Mouse (Mus musculus) midbrain, embryonic 12.5 days (tissue): ENCODE measurements at regions not wholly inside any gene's neighbourhood (a gene's known extent, or its start where the extent isn't known, plus 50 kb on each side); places are given as distances from the start of the nearest gene placed in this dataset.

Source experiments
- ATAC-seq: fragments of 200-750 bp; cut with Nextera tagmentation; 2 replicates; pipeline ENCODE4 v1.8.0; 2017; ENCODE audit warnings: low read depth, moderate TSS enrichment, moderate library complexity; ENCODE audit not compliant: low FRiP score
- H3K27ac ChIP-seq: fragments of 300-500 bp; sonication (generic); replicated peaks from 2 replicates; pipeline ENCODE4 v1.5.1; 2016; ENCODE audit warnings: mild to moderate bottlenecking
- H3K27me3 ChIP-seq: fragments of 300-500 bp; sonication (generic); 2 replicates; pipeline ENCODE4 v1.6.1; 2016; ENCODE audit warnings: mild to moderate bottlenecking
- H3K36me3 ChIP-seq: fragments of 300-500 bp; sonication (generic); 2 replicates; pipeline ENCODE4 v1.6.1; 2016
- H3K4me1 ChIP-seq: fragments of 300-500 bp; sonication (generic); 2 replicates; pipeline ENCODE4 v1.6.1; 2016
- H3K4me2 ChIP-seq: fragments of 300-500 bp; sonication (generic); replicated peaks from 2 replicates; pipeline ENCODE4 v1.6.1; 2016; ENCODE audit warnings: mild to moderate bottlenecking, moderate library complexity
- H3K4me3 ChIP-seq: fragments of 300-500 bp; sonication (generic); 2 replicates; pipeline ENCODE4 v1.5.1; 2016; ENCODE audit warnings: mild to moderate bottlenecking
- H3K9ac ChIP-seq: fragments of 300-500 bp; sonication (generic); replicated peaks from 2 replicates; pipeline ENCODE4 v1.6.1; 2016; ENCODE audit warnings: mild to moderate bottlenecking, moderate library complexity
- H3K9me3 ChIP-seq: fragments of 300-500 bp; sonication (generic); 2 replicates; pipeline ENCODE4 v1.6.1; 2016; ENCODE audit warnings: mild to moderate bottlenecking
- WGBS: fragments of 180-500 bp; shearing (Covaris S2); methylation state at CpG from one replicate; pipeline ENCODE4 v1.1.7; 2016; 5-methylcytosine and 5-hydroxymethylcytosine counted together

- H3K4me2 ChIP-seq, result no peak overlapping the region
- no peak overlapping the region for H3K4me3 ChIP-seq
- H3K27ac ChIP-seq, result no peak overlapping the region
- no peaks in the 10 kb centered on the region for H3K27me3 ChIP-seq
- 87% methylated on average over 4 of the region's 4 CpGs for WGBS
- H3K36me3 ChIP-seq, result no peaks in the 10 kb centered on the region
- no peaks in the 10 kb centered on the region for H3K4me1 ChIP-seq
- no peak overlapping the region for H3K9ac ChIP-seq
- H3K9me3 ChIP-seq, result no peaks in the 10 kb centered on the region
- no peak for ATAC-seq
Measured at GRCm38 (mm10) chr7:95460889-95461288, 710.2 kb upstream of the Tenm4 start.

- Histone ChIP-seq H3K9me3 (no peaks in the 10 kb centered on the region), H3K4me2 (no peak overlapping the region), H3K9ac (no peak overlapping the region), H3K4me3 (no peak overlapping the region), H3K4me1 (no peaks in the 10 kb centered on the region), H3K27ac (no peak overlapping the region), H3K36me3 (no peaks in the 10 kb centered on the region), H3K27me3 (no peaks in the 10 kb centered on the region)
- whole genome bisulfite sequencing, result 90% methylated on average over 4 of the region's 4 CpGs
- no peak for ATAC-seq
Measured at GRCm38 (mm10) chr7:95465506-95465905, 705.5 kb upstream of the Tenm4 start.

GRCm38 (mm10) chr7:95467028-95467427 is 704.0 kb upstream of the Tenm4 start:
- H3K36me3 ChIP-seq, result no peaks in the 10 kb centered on the region
- H3K9ac ChIP-seq, result no peak overlapping the region
- no peaks in the 10 kb centered on the region for H3K9me3 ChIP-seq
- H3K27ac ChIP-seq, result no peak overlapping the region
- WGBS, result 38% methylated on average over 3 of the region's 3 CpGs
- H3K4me1 ChIP-seq, result no peaks in the 10 kb centered on the region
- H3K4me2 ChIP-seq, result no peak overlapping the region
- H3K4me3 ChIP-seq, result no peak overlapping the region
- no peak for ATAC-seq
- H3K27me3 ChIP-seq, result no peaks in the 10 kb centered on the region

GRCm38 (mm10) chr7:95473892-95474291 is 697.2 kb upstream of the Tenm4 start:
- H3K4me1 ChIP-seq, result no peaks in the 10 kb centered on the region
- H3K9ac ChIP-seq, result no peak overlapping the region
- H3K27ac ChIP-seq, result no peak overlapping the region
- H3K4me2 ChIP-seq, result no peak overlapping the region
- H3K4me3 ChIP-seq, result no peak overlapping the region
- H3K27me3 ChIP-seq, result no peaks in the 10 kb centered on the region
- H3K9me3 ChIP-seq, result no peaks in the 10 kb centered on the region
- WGBS, result 75% methylated on average over 4 of the region's 4 CpGs
- ATAC-seq, result no peak
- no peaks in the 10 kb centered on the region for H3K36me3 ChIP-seq

GRCm38 (mm10) chr7:95480121-95480726 is 690.8 kb upstream of the Tenm4 start:
- Histone ChIP-seq H3K4me3 (no peak overlapping the region), H3K36me3 (no peaks in the 10 kb centered on the region), H3K9me3 (no peaks in the 10 kb centered on the region), H3K27ac (no peak overlapping the region), H3K4me2 (no peak overlapping the region), H3K9ac (no peak overlapping the region), H3K4me1 (peaks cover 4% of the 10 kb centered on the region; the same call in 1 of the 2 replicates), H3K27me3 (no peaks in the 10 kb centered on the region)
- ATAC-seq, result peak; percentile 73; the same call in 1 of the 2 replicates
- 9% methylated on average over 5 of the region's 5 CpGs for WGBS

GRCm38 (mm10) chr7:95489666-95490065 is 681.4 kb upstream of the Tenm4 start:
- Histone ChIP-seq H3K4me3 (no peak overlapping the region), H3K9me3 (no peaks in the 10 kb centered on the region), H3K27ac (no peak overlapping the region), H3K36me3 (no peaks in the 10 kb centered on the region), H3K4me1 (no peaks in the 10 kb centered on the region), H3K4me2 (no peak overlapping the region), H3K9ac (no peak overlapping the region), H3K27me3 (no peaks in the 10 kb centered on the region)
- ATAC-seq, result peak; percentile 63
- 12% methylated on average over 4 of the region's 4 CpGs for WGBS

GRCm38 (mm10) chr7:95494793-95495192 is 676.3 kb upstream of the Tenm4 start:
- Histone ChIP-seq H3K9ac (no peak overlapping the region), H3K27ac (no peak overlapping the region), H3K4me1 (no peaks in the 10 kb centered on the region), H3K4me2 (no peak overlapping the region), H3K27me3 (no peaks in the 10 kb centered on the region), H3K36me3 (no peaks in the 10 kb centered on the region), H3K4me3 (no peak overlapping the region), H3K9me3 (no peaks in the 10 kb centered on the region)
- 81% methylated on average over 1 of the region's 1 CpGs for WGBS
- ATAC-seq, result no peak

GRCm38 (mm10) chr7:95502959-95503358 is 668.1 kb upstream of the Tenm4 start:
- Histone ChIP-seq H3K4me2 (no peak overlapping the region), H3K9ac (no peak overlapping the region), H3K4me1 (peaks cover 6% of the 10 kb centered on the region), H3K9me3 (no peaks in the 10 kb centered on the region), H3K27ac (no peak overlapping the region), H3K27me3 (no peaks in the 10 kb centered on the region), H3K36me3 (no peaks in the 10 kb centered on the region), H3K4me3 (no peak overlapping the region)
- ATAC-seq, result peak; percentile 73
- WGBS, result 4% methylated on average over 6 of the region's 6 CpGs

- no peaks in the 10 kb centered on the region for H3K27me3 ChIP-seq
- no peak for ATAC-seq
- WGBS, result 79% methylated on average over 3 of the region's 3 CpGs
- H3K4me3 ChIP-seq, result no peak overlapping the region
- no peak overlapping the region for H3K9ac ChIP-seq
- no peaks in the 10 kb centered on the region for H3K36me3 ChIP-seq
- no peak overlapping the region for H3K4me2 ChIP-seq
- no peaks in the 10 kb centered on the region for H3K9me3 ChIP-seq
- H3K4me1 ChIP-seq, result no peaks in the 10 kb centered on the region
- no peak overlapping the region for H3K27ac ChIP-seq
Measured at GRCm38 (mm10) chr7:95547256-95547655, 623.8 kb upstream of the Tenm4 start.

GRCm38 (mm10) chr7:95550099-95550498 is 620.9 kb upstream of the Tenm4 start:
- Histone ChIP-seq H3K4me2 (no peak overlapping the region), H3K27ac (no peak overlapping the region), H3K36me3 (no peaks in the 10 kb centered on the region), H3K27me3 (no peaks in the 10 kb centered on the region), H3K9me3 (no peaks in the 10 kb centered on the region), H3K9ac (no peak overlapping the region), H3K4me3 (no peak overlapping the region), H3K4me1 (no peaks in the 10 kb centered on the region)
- no peak for ATAC-seq
- WGBS, result 75% methylated on average over 3 of the region's 3 CpGs

GRCm38 (mm10) chr7:95551798-95552387 is 619.2 kb upstream of the Tenm4 start:
- ATAC-seq, result no peak
- no peaks in the 10 kb centered on the region for H3K4me1 ChIP-seq
- no peaks in the 10 kb centered on the region for H3K9me3 ChIP-seq
- H3K27ac ChIP-seq, result no peak overlapping the region
- H3K4me2 ChIP-seq, result no peak overlapping the region
- 88% methylated on average over 3 of the region's 3 CpGs for WGBS
- no peaks in the 10 kb centered on the region for H3K27me3 ChIP-seq
- H3K9ac ChIP-seq, result no peak overlapping the region
- H3K36me3 ChIP-seq, result no peaks in the 10 kb centered on the region
- no peak overlapping the region for H3K4me3 ChIP-seq

GRCm38 (mm10) chr7:95558589-95558988 is 612.5 kb upstream of the Tenm4 start:
- H3K4me3 ChIP-seq, result no peak overlapping the region
- no peaks in the 10 kb centered on the region for H3K9me3 ChIP-seq
- no peak for ATAC-seq
- H3K27me3 ChIP-seq, result no peaks in the 10 kb centered on the region
- 69% methylated on average over 2 of the region's 2 CpGs for WGBS
- no peak overlapping the region for H3K4me2 ChIP-seq
- no peak overlapping the region for H3K9ac ChIP-seq
- 0 out of 2 replicates have a peak, but pooled peaks cover 3% of the 10 kb centered on the region for H3K4me1 ChIP-seq
- H3K36me3 ChIP-seq, result no peaks in the 10 kb centered on the region
- H3K27ac ChIP-seq, result no peak overlapping the region

GRCm38 (mm10) chr7:95578633-95579032 is 592.4 kb upstream of the Tenm4 start:
- Histone ChIP-seq H3K36me3 (no peaks in the 10 kb centered on the region), H3K4me1 (no peaks in the 10 kb centered on the region), H3K27me3 (no peaks in the 10 kb centered on the region), H3K9me3 (no peaks in the 10 kb centered on the region), H3K9ac (no peak overlapping the region), H3K4me2 (no peak overlapping the region), H3K4me3 (no peak overlapping the region), H3K27ac (no peak overlapping the region)
- 85% methylated on average over 2 of the region's 2 CpGs for WGBS
- no peak for ATAC-seq
